Mouse (Mus musculus) limb, embryonic 12.5 days (tissue): Measurements from ENCODE around the gene Opcml. TPM values are rescaled to one million over a fixed set of nuclear protein-coding genes. Genes with fewer than 3 reads are reported as not detected.

ENCODE experiments used
- ATAC-seq: fragments of 200-750 bp; cut with Nextera tagmentation; 2 replicates; pipeline ENCODE4 v1.8.0; 2017; ENCODE audit warnings: low read depth, moderate TSS enrichment; ENCODE audit not compliant: insufficient number of reproducible peaks, insufficient read depth, low FRiP score, low TSS enrichment
- H3K27ac ChIP-seq: fragments of 300-500 bp; sonication (generic); 2 replicates; pipeline ENCODE4 v1.5.1; 2016; ENCODE audit warnings: mild to moderate bottlenecking, moderate library complexity
- H3K27me3 ChIP-seq: fragments of 300-500 bp; sonication (generic); 2 replicates; pipeline ENCODE4 v1.6.1; 2016; ENCODE audit warnings: mild to moderate bottlenecking, moderate library complexity
- H3K36me3 ChIP-seq: fragments of 300-500 bp; sonication (generic); 2 replicates; pipeline ENCODE4 v1.6.1; 2016; ENCODE audit warnings: mild to moderate bottlenecking, moderate library complexity
- H3K4me1 ChIP-seq: fragments of 300-500 bp; sonication (generic); replicated peaks from 2 replicates; pipeline ENCODE4 v1.6.1; 2016
- H3K4me2 ChIP-seq: fragments of 300-500 bp; sonication (generic); 2 replicates; pipeline ENCODE4 v1.6.1; 2016; ENCODE audit warnings: mild to moderate bottlenecking, moderate library complexity
- H3K4me3 ChIP-seq: fragments of 300-500 bp; sonication (generic); replicated peaks from 2 replicates; pipeline ENCODE4 v1.5.1; 2016; ENCODE audit warnings: mild to moderate bottlenecking
- H3K9ac ChIP-seq: fragments of 300-500 bp; sonication (generic); replicated peaks from 2 replicates; pipeline ENCODE4 v1.6.1; 2016; ENCODE audit warnings: mild to moderate bottlenecking, moderate library complexity
- H3K9me3 ChIP-seq: fragments of 300-500 bp; sonication (generic); 2 replicates; pipeline ENCODE4 v1.6.1; 2016; ENCODE audit warnings: mild to moderate bottlenecking, moderate library complexity
- WGBS: fragments of 180-500 bp; shearing (Covaris S2); methylation state at CpG from one replicate; pipeline ENCODE4 v1.1.7; 2016; 5-methylcytosine and 5-hydroxymethylcytosine counted together
- polyA plus RNA-seq: library from polyadenylated mRNA; unstranded; fragments of >200 nt; fragmentation: Nextera tagmentation; extraction: Ambion mirVana; gene quantifications from 2 replicates; pipeline ENCODE4 v1.2.1, GENCODE M21; 2016

Gene Opcml
- polyA plus RNA-seq, 1 experiment from 2014 or later = 1.6 TPM

DNA sequence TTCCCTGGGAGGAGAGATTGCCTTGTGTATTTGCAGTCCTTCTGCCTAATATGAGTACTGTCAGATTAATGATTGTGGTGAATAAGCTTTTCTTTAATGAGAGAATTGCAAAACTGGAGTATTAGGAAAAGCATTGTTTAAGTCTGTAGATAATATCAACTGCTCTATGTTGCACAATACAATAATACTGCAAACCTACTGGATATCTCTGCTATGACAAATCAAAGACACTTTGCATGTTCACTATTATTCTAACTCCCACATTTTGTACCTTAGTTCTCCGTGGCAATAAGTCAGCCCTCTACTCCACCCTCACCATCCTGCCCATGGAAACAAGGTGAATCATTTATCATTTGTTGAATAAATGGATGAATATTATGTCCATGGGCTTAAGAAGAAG is 1092.0 kb downstream of the Opcml start:
- Histone ChIP-seq H3K9me3 (no peaks in the 10 kb centered on the region), H3K4me3 (no peak overlapping the region), H3K9ac (no peak overlapping the region), H3K27ac (no peak overlapping the region), H3K4me1 (no peaks in the 10 kb centered on the region), H3K36me3 (no peaks in the 10 kb centered on the region), H3K4me2 (no peak overlapping the region), H3K27me3 (no peaks in the 10 kb centered on the region)
- ATAC-seq = no peak
- WGBS = 82% methylated on average over 1 of the region's 1 CpGs

DNA sequence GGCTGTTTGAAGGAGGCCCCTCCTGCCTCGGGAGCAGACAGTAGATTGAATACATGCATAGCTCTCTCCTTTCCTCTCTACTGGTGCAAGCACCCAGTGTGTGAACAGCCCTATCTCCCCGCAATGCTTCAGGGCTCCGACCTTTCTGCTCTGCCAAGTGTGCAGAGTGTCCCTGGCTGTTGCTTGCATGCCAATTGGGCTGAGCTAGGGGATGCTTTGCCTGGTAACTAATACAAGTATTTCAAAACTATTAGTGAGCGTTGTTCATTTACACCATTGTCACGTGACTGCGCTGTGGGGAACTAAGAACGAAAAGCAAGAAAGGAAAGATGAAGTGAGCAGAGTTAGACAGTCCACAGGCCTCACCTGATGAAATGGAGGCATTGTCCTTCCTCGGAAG is 1101.0 kb downstream of the Opcml start:
- H3K4me3 ChIP-seq = no peak overlapping the region
- ATAC-seq = no peak
- no peak overlapping the region for H3K27ac ChIP-seq
- no peaks in the 10 kb centered on the region for H3K27me3 ChIP-seq
- H3K4me2 ChIP-seq = no peak overlapping the region
- 87% methylated on average over 8 of the region's 8 CpGs for WGBS
- H3K9me3 ChIP-seq = no peaks in the 10 kb centered on the region
- H3K9ac ChIP-seq = no peak overlapping the region
- no peaks in the 10 kb centered on the region for H3K36me3 ChIP-seq
- H3K4me1 ChIP-seq = no peaks in the 10 kb centered on the region

DNA sequence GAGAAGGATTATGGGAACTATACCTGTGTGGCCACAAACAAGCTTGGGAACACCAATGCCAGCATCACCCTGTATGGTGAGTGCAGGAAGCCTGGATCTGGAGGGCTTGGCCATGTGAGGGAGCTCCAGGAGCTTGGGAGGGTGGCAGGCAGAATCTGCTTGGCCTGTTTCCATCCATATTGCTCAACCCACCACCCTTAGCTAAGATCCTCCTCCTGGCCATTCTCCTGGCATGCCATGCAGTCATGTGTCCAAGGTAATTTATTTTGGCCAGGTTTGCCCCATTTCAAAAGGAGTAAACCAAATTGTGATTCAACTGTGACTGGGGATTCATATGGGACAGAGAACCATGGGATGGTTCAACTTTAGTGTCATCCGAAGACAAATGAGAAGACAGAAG is 1112.7 kb downstream of the Opcml start:
- Histone ChIP-seq H3K27me3 (no peaks in the 10 kb centered on the region), H3K36me3 (no peaks in the 10 kb centered on the region), H3K9me3 (no peaks in the 10 kb centered on the region), H3K4me1 (no peaks in the 10 kb centered on the region), H3K4me2 (no peak overlapping the region), H3K4me3 (no peak overlapping the region), H3K27ac (no peak overlapping the region), H3K9ac (no peak overlapping the region)
- WGBS = 86% methylated on average over 1 of the region's 1 CpGs
- no peak for ATAC-seq

DNA sequence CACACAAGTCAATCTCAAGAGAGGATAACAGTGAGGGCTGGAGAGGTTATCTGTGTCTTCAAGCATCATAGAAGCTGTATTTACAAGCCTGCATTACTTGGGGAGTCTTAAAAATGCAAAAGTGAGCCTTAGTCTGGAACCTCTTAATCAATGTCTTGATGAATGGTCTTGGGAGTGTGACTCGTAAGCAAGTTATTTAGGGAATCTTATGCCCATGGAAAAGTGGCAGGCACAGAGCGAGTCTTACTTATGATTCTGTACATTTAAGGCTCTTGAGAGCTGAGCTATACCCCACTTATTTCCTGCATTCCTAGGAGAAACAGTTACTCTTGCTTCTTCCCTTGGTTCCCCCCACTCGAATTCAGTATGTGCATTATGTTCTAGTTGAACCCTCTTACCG is 1119.2 kb downstream of the Opcml start:
- Histone ChIP-seq H3K27ac (no peak overlapping the region), H3K27me3 (no peaks in the 10 kb centered on the region), H3K4me3 (no peak overlapping the region), H3K4me2 (no peak overlapping the region), H3K4me1 (no peaks in the 10 kb centered on the region), H3K9ac (no peak overlapping the region), H3K36me3 (no peaks in the 10 kb centered on the region), H3K9me3 (no peaks in the 10 kb centered on the region)
- WGBS = 86% methylated on average over 4 of the region's 4 CpGs
- ATAC-seq = no peak

DNA sequence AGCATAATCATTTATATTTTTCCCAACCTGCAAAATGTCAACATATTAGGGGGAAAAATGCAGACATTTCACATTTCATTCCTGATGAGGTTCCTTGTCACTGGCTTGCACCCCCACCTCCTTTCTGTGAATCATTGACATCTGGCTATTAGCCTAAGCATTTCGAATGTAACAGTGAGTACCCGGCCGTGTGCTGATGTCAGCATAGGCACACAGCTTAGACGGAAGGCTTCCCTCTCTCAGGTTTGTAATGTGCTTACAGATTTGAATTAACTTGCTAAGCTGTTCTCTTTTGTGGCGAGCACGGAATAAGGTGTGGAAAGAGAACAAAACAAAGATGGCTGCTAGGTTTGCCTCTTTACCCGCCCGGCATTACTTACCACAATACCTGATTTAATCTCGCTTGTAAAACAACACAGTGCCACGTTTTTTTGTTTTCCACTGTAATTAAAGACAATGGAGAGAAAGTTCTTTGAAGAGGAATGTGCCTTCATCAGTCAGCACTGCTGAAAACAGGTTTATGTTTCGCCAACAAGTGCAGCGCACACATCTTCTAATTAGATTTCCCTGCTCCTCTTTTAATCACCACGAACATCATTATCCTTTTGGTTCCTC is 1121.1 kb downstream of the Opcml start:
- ATAC-seq = no peak
- H3K4me3 ChIP-seq = no peak overlapping the region
- no peak overlapping the region for H3K27ac ChIP-seq
- no peak overlapping the region for H3K9ac ChIP-seq
- no peaks in the 10 kb centered on the region for H3K36me3 ChIP-seq
- WGBS = 63% methylated on average over 13 of the region's 13 CpGs
- no peaks in the 10 kb centered on the region for H3K4me1 ChIP-seq
- H3K27me3 ChIP-seq = no peaks in the 10 kb centered on the region
- no peak overlapping the region for H3K4me2 ChIP-seq
- H3K9me3 ChIP-seq = no peaks in the 10 kb centered on the region

DNA sequence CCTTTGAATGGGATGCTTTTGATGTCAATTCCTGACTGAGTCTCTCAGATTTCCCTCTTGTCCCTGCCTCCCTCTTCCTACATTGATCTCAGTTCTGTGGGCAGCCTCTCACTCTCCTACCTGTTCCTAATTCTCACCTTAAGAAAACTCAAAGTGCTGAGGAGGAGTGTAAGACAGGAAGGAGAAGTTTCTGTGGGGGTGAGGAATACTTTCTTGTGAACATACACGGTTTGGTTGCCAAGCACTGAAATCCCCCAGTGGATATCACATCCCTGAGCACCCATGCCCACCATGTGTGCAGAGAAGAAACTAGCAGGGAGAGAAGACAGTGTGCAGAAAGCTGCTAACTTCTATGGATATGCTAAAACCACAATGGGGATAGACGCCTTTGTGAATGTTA is 1141.5 kb downstream of the Opcml start:
- Histone ChIP-seq H3K36me3 (no peaks in the 10 kb centered on the region), H3K9ac (no peak overlapping the region), H3K4me1 (no peaks in the 10 kb centered on the region), H3K9me3 (no peaks in the 10 kb centered on the region), H3K27me3 (no peaks in the 10 kb centered on the region), H3K4me2 (no peak overlapping the region), H3K4me3 (no peak overlapping the region), H3K27ac (no peak overlapping the region)
- WGBS = 80% methylated on average over 2 of the region's 2 CpGs
- ATAC-seq = no peak

DNA sequence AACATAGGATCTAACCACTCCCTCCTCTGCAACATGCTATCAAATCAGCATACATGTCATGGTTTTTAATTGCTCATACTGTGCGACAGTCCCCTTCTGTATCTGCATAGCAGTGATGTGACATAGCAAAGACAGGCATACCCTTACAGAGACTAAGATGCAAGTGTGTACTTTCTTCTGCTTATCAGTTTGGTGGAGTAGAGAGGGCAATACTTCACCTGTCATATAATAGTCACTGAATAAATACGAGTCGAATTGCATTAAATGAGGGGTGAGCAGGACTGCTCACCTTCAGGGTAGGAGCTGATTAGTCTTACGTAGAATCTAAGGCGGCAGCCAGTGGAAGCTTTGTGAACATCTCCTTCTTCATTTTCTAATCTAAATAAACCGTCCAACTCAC is 1146.6 kb downstream of the Opcml start:
- Histone ChIP-seq H3K27ac (no peak overlapping the region), H3K9ac (no peak overlapping the region), H3K4me1 (no peaks in the 10 kb centered on the region), H3K27me3 (no peaks in the 10 kb centered on the region), H3K9me3 (0 out of 2 replicates have a peak, but pooled peaks cover 5% of the 10 kb centered on the region), H3K4me3 (no peak overlapping the region), H3K36me3 (no peaks in the 10 kb centered on the region), H3K4me2 (no peak overlapping the region)
- WGBS = 89% methylated on average over 6 of the region's 6 CpGs
- ATAC-seq = no peak

DNA sequence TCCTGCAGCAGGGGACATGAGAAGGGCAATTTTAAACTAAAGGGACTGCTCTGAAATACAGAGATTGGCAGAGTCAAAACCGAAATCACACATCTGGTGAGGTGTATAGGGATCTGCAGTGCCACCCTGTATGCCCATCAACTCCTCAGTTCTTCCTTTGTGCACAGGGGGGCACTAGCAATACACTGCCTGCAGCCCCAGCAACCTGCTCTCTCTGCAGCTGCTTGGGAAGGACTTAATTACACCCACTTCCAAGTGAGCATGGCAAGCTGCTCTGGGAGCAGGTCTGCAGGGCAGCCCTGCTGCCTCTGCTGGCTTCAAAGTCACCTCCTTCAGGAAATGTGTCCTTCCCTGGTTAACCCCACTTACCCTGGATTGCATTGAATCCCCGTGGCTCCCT is 1147.4 kb downstream of the Opcml start:
- no peak for ATAC-seq
- 0 out of 2 replicates have a peak, but pooled peaks cover 5% of the 10 kb centered on the region for H3K9me3 ChIP-seq
- H3K9ac ChIP-seq = no peak overlapping the region
- no peaks in the 10 kb centered on the region for H3K27me3 ChIP-seq
- H3K4me1 ChIP-seq = no peaks in the 10 kb centered on the region
- H3K27ac ChIP-seq = no peak overlapping the region
- no peak overlapping the region for H3K4me2 ChIP-seq
- WGBS = 54% methylated on average over 2 of the region's 2 CpGs
- no peak overlapping the region for H3K4me3 ChIP-seq
- H3K36me3 ChIP-seq = no peaks in the 10 kb centered on the region

DNA sequence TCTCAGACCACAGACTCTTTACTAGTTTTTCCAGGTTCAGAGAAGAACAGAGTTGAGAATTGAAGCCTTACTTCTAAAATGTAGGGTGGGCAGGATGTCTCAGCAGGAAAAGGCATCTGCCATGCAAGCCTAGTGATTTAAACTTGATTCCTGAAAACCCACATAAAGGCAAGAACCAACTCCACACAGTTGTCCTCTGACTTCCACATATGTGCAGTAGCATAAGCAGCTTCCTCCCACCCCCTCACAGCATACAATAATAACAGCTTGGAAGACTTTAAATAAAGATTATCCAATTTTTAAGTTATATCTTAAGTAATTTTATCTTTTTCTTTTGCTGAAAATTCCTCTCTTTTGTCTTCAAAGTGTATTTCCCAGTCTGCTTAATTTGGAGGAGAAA is 1150.3 kb downstream of the Opcml start:
- no peaks in the 10 kb centered on the region for H3K36me3 ChIP-seq
- H3K9me3 ChIP-seq = 0 out of 2 replicates have a peak, but pooled peaks cover 5% of the 10 kb centered on the region
- no peak overlapping the region for H3K27ac ChIP-seq
- H3K27me3 ChIP-seq = no peaks in the 10 kb centered on the region
- H3K4me2 ChIP-seq = no peak overlapping the region
- no peak for ATAC-seq
- no peak overlapping the region for H3K9ac ChIP-seq
- no peaks in the 10 kb centered on the region for H3K4me1 ChIP-seq
- no peak overlapping the region for H3K4me3 ChIP-seq

DNA sequence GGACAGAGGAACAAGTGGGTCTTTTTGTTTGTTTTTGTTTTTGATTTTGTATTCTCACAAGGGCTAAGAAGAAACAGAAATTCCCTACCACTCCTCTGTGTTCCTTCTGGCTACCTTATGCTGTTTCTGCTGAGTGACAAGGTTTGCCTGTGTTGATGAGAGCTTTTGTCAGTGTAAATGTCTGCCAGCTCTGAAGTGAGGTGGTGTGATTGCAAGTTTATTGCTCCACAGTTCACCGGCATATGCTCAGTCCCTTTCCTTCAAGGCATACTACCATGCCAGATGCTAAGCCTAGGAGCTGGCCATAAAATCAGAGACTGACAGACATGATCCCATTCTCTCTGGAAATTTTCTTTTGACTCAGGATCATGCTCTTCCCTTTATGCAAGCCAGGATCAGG is 1178.9 kb downstream of the Opcml start:
- no peaks in the 10 kb centered on the region for H3K9me3 ChIP-seq
- H3K4me3 ChIP-seq = no peak overlapping the region
- no peaks in the 10 kb centered on the region for H3K36me3 ChIP-seq
- H3K4me1 ChIP-seq = no peaks in the 10 kb centered on the region
- no peaks in the 10 kb centered on the region for H3K27me3 ChIP-seq
- H3K4me2 ChIP-seq = no peak overlapping the region
- 10% methylated on average over 1 of the region's 1 CpGs for WGBS
- H3K27ac ChIP-seq = no peak overlapping the region
- H3K9ac ChIP-seq = no peak overlapping the region
- ATAC-seq = no peak
